Mouse (Mus musculus) monocyte, adult 5-6 weeks (primary cell): Measurements from ENCODE around the gene H2-Q10. TPM values are rescaled to one million over a fixed set of nuclear protein-coding genes. Genes with fewer than 3 reads are reported as not detected.
"Not testable (repeated sequence)": the region's sequence is repeated elsewhere in the genome, so short reads cannot be mapped to it uniquely, and the experiment has no call there.

Experiments used
- ATAC-seq: fragments of 153-309, 156-312 bp; replicated peaks from 2 replicates; pipeline ENCODE4 v1.8.0; 2017; ENCODE audit warnings: mild to moderate bottlenecking; ENCODE audit not compliant: low TSS enrichment, insufficient number of reproducible peaks, severe bottlenecking, poor library complexity, low FRiP score
- total RNA-seq: library from RNA; stranded (forward); fragments of 200-1000, 200-491, 200-594 nt; gene quantifications from 3 replicates; pipeline ENCODE4 v1.2.3, GENCODE M21; 2017

The H2-Q10 gene
- 5.5 to 7.7 TPM (median 7.6 TPM) in 3 replicates for total RNA-seq

DNA sequence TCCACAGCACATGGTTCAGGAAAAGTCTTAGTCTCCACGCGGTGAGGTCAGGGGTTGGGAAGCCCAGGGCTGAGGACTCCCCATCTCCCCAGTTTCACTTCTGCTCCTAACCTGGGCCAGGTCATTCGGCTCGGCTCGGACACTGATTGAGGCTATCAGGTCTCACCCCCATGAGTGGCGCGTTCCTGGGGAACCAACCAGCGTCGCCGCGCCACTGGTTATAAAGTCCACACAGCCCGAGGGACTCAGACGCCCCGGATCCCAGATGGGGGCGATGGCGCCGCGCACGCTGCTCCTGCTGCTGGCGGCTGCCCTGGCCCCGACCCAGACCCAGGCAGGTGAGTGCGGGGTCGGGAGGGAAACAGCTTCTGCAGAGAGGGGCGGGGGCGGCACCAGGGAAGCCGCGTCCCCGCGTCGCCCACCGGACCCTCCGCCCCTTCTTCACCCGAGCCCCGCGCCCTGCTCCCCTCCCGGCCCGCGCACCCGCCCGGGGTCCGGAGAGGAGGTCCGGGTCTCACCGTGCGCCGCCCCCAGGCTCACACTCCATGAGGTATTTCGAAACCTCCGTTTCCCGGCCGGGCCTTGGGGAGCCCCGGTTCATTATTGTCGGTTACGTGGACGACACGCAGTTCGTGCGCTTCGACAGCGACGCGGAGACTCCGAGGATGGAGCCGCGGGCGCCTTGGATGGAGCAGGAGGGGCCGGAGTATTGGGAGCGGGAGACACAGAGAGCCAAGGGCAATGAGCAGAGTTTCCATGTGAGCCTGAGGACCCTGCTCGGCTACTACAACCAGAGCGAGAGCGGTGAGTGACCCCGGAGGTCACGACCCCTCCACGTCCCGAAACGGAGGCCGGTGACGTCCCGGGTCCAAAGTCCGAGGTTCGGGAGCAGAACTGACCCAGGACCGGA, at the start of gene H2-Q10:
Gene H2-Q10 (plus strand): TSS at position 248 of the 910 bp plus-strand sequence.
- ATAC-seq, result no peak

GRCm38 (mm10) chr17:35420206-35420810, 49.6 kb upstream of the H2-Q10 start:
- not testable (repeated sequence) for ATAC-seq

- not testable (repeated sequence) for ATAC-seq
Measured at GRCm38 (mm10) chr17:35421331-35421730, 48.6 kb upstream of the H2-Q10 start.

DNA sequence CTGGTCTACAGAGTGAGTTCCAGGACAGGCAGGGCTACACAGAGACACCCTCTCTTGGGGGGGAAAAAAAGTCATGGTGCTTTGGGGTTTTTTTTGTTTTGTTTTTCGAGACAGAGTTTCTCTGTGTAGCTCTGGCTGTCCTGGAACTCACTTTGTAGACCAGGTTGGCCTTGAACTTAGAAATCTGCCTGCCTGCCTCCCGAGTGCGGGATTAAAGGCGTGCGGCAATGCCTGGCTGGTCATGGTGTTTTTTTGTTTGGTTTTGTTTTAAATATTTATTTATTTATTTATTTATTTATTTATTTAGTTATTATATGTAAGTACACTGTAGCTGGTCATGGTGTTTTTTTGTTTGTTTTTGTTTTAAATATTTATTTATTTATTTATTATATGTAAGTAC, 47.5 kb upstream of the H2-Q10 start:
- ATAC-seq, result not testable (repeated sequence)

- ATAC-seq, result not testable (repeated sequence)
Measured at GRCm38 (mm10) chr17:35423131-35423810, 46.6 kb upstream of the H2-Q10 start.

- ATAC-seq, result not testable (repeated sequence)
Measured at GRCm38 (mm10) chr17:35424106-35424505, 45.8 kb upstream of the H2-Q10 start.

GRCm38 (mm10) chr17:35424624-35425416, 45.1 kb upstream of the H2-Q10 start, which contains the start of gene H2-Q6:
H2-Q6 (plus strand) TSS chr17:35424850.
- ATAC-seq, result peak; percentile 93

GRCm38 (mm10) chr17:35425474-35425873, 44.4 kb upstream of the H2-Q10 start:
- ATAC-seq, result not testable (repeated sequence)

DNA sequence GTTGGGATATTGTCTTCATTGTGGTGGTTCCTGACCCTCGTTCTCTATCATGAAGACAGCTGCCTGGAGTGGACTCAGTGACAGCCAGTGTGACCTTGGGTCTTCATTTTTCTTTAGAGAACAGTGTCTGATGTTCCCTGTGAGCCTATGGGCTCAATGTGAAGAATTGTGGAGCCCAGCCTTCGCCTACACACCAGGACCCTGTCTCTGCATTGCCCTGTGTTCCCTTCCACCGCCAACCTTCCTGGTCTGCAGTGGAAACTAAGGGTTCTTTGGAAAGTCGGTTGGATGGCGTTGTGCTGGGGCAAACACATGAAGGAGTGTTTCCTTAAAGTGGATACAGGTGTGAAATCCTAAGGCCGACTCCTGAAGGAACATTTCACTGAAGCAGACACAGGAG, 41.0 kb upstream of the H2-Q10 start:
- not testable (repeated sequence) for ATAC-seq

DNA sequence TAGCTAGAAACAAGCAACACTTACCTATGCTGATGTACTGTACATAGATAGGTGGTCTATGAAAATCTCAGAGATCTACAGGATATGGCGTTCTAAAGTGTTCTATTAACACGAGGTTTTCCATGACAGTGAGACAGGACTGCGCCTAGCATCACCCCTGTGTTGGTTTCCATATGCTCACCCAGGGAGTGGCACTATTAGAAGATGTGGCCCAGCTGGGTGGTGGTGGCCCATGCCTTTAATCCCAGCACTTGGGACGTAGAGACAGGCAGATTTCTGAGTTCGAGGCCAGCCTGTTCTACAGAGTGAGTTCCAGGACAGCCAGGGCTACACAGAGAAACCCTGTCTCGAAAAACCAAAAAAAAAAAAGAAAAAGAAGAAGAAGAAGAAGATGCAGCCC, 39.2 kb upstream of the H2-Q10 start:
- ATAC-seq, result not testable (repeated sequence)

GRCm38 (mm10) chr17:35432167-35432566, 37.7 kb upstream of the H2-Q10 start:
- ATAC-seq, result not testable (repeated sequence)

- ATAC-seq, result not testable (repeated sequence)
Measured at GRCm38 (mm10) chr17:35434836-35435235, 35.1 kb upstream of the H2-Q10 start.

- not testable (repeated sequence) for ATAC-seq
Measured at GRCm38 (mm10) chr17:35435577-35435976, 34.3 kb upstream of the H2-Q10 start.

GRCm38 (mm10) chr17:35437386-35437936, 32.4 kb upstream of the H2-Q10 start:
- not testable (repeated sequence) for ATAC-seq

- ATAC-seq, result not testable (repeated sequence)
Measured at GRCm38 (mm10) chr17:35438395-35438794, 31.5 kb upstream of the H2-Q10 start.

DNA sequence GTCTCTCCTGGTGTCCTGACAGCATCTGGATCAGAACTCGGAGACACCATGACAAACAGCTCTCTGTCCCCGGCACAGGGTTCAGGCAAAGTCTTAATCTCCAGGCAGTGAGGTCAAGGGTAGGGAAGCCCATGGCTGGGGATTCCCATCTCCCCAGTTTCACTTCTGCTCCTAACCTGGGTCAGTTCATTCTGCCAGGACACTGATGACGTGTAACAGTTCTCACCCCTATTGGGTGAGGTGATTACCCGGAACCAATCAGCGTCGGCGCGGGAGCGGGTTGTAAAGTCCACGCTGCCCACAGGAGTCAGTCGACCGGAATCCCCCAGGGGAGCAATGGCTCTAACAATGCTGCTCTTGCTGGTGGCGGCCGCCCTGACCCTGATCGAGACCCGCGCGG, 31.0 kb upstream of the H2-Q10 start, which contains the start of gene H2-Q7:
Gene H2-Q7 (plus strand): TSS at position 271 of the 400 bp plus-strand sequence.
- ATAC-seq, result peak; percentile 94

GRCm38 (mm10) chr17:35439295-35439747, 30.6 kb upstream of the H2-Q10 start:
- ATAC-seq, result not testable (repeated sequence)
